Mouse (Mus musculus): Measurements from ENCODE around the gene Ccdc38. TPM values are rescaled to one million over a fixed set of nuclear protein-coding genes. Genes with fewer than 3 reads are reported as not detected.

The Ccdc38 gene
- polyA plus RNA-seq, 1 experiment from 2014 or later = 0.45 TPM

DNA sequence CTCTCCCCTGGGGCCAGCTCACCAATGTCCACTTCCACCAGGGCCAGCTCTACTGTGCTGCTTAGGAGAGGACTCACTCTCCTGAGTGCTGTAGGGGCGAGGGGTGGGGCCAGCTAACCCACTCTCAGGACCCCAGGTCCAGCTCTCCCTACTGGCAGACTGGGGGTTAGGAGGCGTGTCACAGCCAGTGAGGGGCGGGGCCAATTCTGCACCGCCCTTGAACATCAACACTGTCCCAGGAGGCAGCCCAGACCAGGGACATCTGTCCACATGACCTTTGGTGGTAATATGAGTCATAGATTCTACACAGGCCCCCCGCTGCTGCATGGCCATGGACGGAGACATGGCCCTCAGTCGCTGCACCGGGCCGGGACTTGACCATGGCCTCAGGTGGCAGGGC lies 19.4 kb downstream of the Ccdc38 start:
- ATAC-seq (replicated peaks; ENCODE audit: low FRiP score) = no peak
- no peak for DNase-seq (ENCODE audit: low spot score)
- Histone ChIP-seq H3K36me3 (ENCODE audit: control insufficient read depth, insufficient read depth, low read length) (no peaks in the 10 kb centered on the region), H3K9me3 (ENCODE audit: control insufficient read depth, low read length) (no peaks in the 10 kb centered on the region), H3K4me2 (ENCODE audit: low read depth, low read length, severe bottlenecking) (no peak overlapping the region), H3K9ac (ENCODE audit: low read length) (no peak overlapping the region), H3K4me1 (replicated peaks; ENCODE audit: control insufficient read depth, insufficient read depth, low read length) (no peaks in the 10 kb centered on the region), H3K4me3 (ENCODE audit: low read depth, low read length) (no peak overlapping the region), H3K27me3 (ENCODE audit: control insufficient read depth, insufficient read depth, low read length) (no peaks in the 10 kb centered on the region), H3K27ac (ENCODE audit: low read depth, low read length) (no peak overlapping the region)
- 60% methylated on average over 9 of the region's 9 CpGs for WGBS

DNA sequence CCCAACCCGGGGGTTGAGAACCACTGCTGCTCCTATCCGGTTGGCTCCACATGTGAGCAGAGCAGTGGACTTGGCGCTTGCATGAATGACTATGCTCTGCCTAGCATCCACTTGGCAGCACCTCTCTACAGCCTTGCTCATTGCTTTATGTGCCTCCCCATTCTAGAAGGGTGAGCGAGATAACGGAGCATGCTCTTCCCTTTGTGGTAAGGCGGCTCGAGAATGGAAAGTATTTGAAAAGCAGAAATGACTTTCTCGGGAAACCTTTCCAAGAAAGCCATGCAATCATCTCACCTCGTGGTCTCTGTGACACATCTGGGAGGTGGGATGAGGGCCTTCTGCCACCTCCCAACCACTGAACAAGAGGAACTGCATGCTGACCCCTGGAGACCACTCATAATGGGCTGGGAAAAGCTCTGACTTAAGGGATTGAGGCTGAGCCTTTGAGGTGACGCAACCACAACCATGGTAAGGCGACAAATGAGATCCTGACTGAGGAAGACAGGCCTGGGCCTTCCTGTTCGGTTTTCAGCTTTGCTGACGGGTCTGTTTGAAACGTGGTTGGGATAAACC lies 24.2 kb downstream of the Ccdc38 start:
- H3K27ac ChIP-seq (ENCODE audit: low read depth, low read length) = no peak overlapping the region
- DNase-seq (ENCODE audit: low spot score) = no peak
- 90% methylated on average over 14 of the region's 14 CpGs for WGBS

DNA sequence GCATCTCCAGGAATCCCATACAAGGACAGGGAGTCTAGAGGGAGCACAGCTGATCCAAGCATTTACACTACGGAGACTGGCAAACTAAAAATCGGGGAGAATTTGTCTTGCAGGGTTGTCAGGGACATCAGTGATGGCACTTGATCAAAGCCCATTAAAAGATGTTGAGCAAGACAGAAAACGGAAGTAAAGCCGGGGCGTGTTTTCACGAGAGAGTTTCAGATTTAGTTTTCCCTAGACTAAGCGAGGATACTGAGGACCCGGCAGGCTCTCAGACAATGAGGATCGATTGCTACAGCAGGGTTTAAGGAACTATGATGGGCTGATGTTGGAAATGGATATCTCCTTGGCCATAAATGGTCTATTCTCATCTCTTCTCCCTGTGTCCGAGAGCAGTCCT lies 26.6 kb downstream of the Ccdc38 start:
- no peak for ATAC-seq (replicated peaks; ENCODE audit: low FRiP score)

More for the DNA sequence above, 24.2 kb downstream of the Ccdc38 start:
- no peaks in the 10 kb centered on the region for H3K36me3 ChIP-seq (ENCODE audit: control insufficient read depth, insufficient read depth, low read length)
- H3K9ac ChIP-seq (ENCODE audit: low read length) = no peak overlapping the region
- no peaks in the 10 kb centered on the region for H3K4me1 ChIP-seq (replicated peaks; ENCODE audit: control insufficient read depth, insufficient read depth, low read length)
- no peak overlapping the region for H3K4me2 ChIP-seq (ENCODE audit: low read depth, low read length, severe bottlenecking)
- H3K4me3 ChIP-seq (ENCODE audit: low read depth, low read length) = no peak overlapping the region
- no peaks in the 10 kb centered on the region for H3K27me3 ChIP-seq (ENCODE audit: control insufficient read depth, insufficient read depth, low read length)
- no peaks in the 10 kb centered on the region for H3K9me3 ChIP-seq (ENCODE audit: control insufficient read depth, low read length)
- no peak for ATAC-seq (replicated peaks; ENCODE audit: low FRiP score)

DNA sequence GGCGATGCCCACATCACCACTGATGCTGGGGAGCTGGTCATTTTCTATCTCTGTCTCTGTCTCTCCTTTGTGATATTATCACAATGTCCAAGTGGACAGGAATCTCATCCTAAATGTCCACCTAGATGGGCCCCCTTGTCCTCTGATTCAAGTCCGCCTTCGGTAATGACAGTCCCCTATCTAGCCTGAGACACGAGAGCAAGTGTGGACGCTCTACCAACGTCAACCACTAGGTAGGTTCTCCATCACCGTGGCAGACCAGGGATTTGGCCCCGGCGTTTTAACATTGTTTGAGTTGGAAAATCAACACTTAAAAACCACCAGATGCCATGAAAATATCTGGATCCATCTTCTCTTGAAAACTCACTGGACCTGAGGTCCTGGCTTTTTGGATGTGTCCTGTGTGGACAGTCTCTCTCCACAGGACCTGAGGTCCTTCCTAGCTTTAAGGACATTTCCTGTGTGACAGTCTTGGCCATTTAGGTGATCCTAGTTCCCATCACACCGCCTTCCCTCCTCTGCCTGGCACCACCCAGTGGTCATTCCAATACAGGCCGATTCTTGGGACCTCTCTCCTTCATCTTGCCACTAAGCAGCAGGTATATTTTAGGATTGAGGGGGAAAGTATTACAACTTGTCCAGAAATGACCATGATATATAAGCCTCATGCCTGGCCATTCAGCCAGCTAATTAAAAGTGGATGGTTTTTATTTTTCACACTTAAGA lies 27.6 kb downstream of the Ccdc38 start:
- no peak for ATAC-seq (replicated peaks; ENCODE audit: low FRiP score)
- Histone ChIP-seq H3K4me2 (ENCODE audit: low read depth, low read length, severe bottlenecking) (no peak overlapping the region), H3K9ac (ENCODE audit: low read length) (no peak overlapping the region), H3K27ac (ENCODE audit: low read depth, low read length) (no peak overlapping the region), H3K27me3 (ENCODE audit: control insufficient read depth, insufficient read depth, low read length) (no peaks in the 10 kb centered on the region), H3K4me1 (replicated peaks; ENCODE audit: control insufficient read depth, insufficient read depth, low read length) (no peaks in the 10 kb centered on the region), H3K9me3 (ENCODE audit: control insufficient read depth, low read length) (no peaks in the 10 kb centered on the region), H3K4me3 (ENCODE audit: low read depth, low read length) (no peak overlapping the region), H3K36me3 (ENCODE audit: control insufficient read depth, insufficient read depth, low read length) (no peaks in the 10 kb centered on the region)
- DNase-seq (ENCODE audit: low spot score) = no peak
- 91% methylated on average over 11 of the region's 11 CpGs for WGBS

More for the DNA sequence above, 26.6 kb downstream of the Ccdc38 start:
- WGBS = 92% methylated on average over 10 of the region's 10 CpGs
- Histone ChIP-seq H3K4me3 (ENCODE audit: low read depth, low read length) (no peak overlapping the region), H3K27ac (ENCODE audit: low read depth, low read length) (no peak overlapping the region), H3K4me1 (replicated peaks; ENCODE audit: control insufficient read depth, insufficient read depth, low read length) (no peaks in the 10 kb centered on the region), H3K36me3 (ENCODE audit: control insufficient read depth, insufficient read depth, low read length) (no peaks in the 10 kb centered on the region), H3K4me2 (ENCODE audit: low read depth, low read length, severe bottlenecking) (no peak overlapping the region), H3K9ac (ENCODE audit: low read length) (no peak overlapping the region), H3K27me3 (ENCODE audit: control insufficient read depth, insufficient read depth, low read length) (no peaks in the 10 kb centered on the region), H3K9me3 (ENCODE audit: control insufficient read depth, low read length) (no peaks in the 10 kb centered on the region)
- no peak for DNase-seq (ENCODE audit: low spot score)

DNA sequence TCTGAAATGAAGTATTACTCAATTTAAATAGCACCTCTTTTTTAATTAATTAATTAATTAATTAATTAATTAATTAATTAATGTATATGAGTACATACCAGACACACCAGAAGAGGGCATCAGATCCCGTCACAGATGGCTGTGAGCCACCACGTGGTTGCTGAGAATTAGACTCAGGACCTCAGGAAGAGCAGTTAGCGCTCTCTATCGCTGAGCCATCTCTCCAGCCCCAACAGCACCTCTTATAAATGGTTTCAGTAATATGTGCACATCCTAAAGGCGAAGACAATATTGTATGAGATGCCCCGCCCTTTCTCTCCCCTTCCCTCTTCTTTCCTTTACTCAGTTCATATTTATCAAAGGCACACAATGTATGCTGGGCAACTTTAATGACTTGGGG lies 28.2 kb downstream of the Ccdc38 start:
- ATAC-seq (replicated peaks; ENCODE audit: low FRiP score) (no peak), DNase-seq (ENCODE audit: low spot score) (no peak)
- H3K9ac ChIP-seq (ENCODE audit: low read length) = no peak overlapping the region
- no peaks in the 10 kb centered on the region for H3K9me3 ChIP-seq (ENCODE audit: control insufficient read depth, low read length)
- WGBS = 87% methylated on average over 6 of the region's 6 CpGs
- no peak overlapping the region for H3K27ac ChIP-seq (ENCODE audit: low read depth, low read length)
- no peaks in the 10 kb centered on the region for H3K4me1 ChIP-seq (replicated peaks; ENCODE audit: control insufficient read depth, insufficient read depth, low read length)
- no peak overlapping the region for H3K4me3 ChIP-seq (ENCODE audit: low read depth, low read length)
- no peaks in the 10 kb centered on the region for H3K36me3 ChIP-seq (ENCODE audit: control insufficient read depth, insufficient read depth, low read length)
- no peak overlapping the region for H3K4me2 ChIP-seq (ENCODE audit: low read depth, low read length, severe bottlenecking)
- no peaks in the 10 kb centered on the region for H3K27me3 ChIP-seq (ENCODE audit: control insufficient read depth, insufficient read depth, low read length)

DNA sequence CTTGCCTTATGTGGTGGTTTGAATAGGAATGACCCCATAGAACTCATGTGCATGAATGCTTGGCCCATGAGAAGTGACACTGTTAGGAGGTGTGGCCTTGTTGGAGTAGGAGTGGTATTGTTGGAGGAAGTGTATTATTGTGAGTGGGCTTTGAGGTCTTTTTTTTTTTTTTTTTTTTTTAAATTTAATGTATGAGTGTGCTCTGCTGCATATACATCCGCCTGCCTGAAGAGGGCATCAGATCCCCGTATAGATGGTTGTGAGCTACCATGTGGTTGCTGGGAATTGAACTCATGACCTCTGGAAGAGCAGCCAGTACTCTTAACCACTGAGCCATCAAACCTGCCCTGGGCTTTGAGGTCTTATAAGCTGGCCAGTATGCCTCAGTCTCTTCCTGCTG lies 31.8 kb downstream of the Ccdc38 start:
- H3K4me3 ChIP-seq (ENCODE audit: low read depth, low read length) = no peak overlapping the region
- DNase-seq (ENCODE audit: low spot score) = no peak
- WGBS = 34% methylated on average over 2 of the region's 2 CpGs
- H3K36me3 ChIP-seq (ENCODE audit: control insufficient read depth, insufficient read depth, low read length) = no peaks in the 10 kb centered on the region
- H3K27ac ChIP-seq (ENCODE audit: low read depth, low read length) = no peak overlapping the region
- H3K9me3 ChIP-seq (ENCODE audit: control insufficient read depth, low read length) = no peaks in the 10 kb centered on the region
- no peaks in the 10 kb centered on the region for H3K4me1 ChIP-seq (replicated peaks; ENCODE audit: control insufficient read depth, insufficient read depth, low read length)
- ATAC-seq (replicated peaks; ENCODE audit: low FRiP score) = no peak
- H3K27me3 ChIP-seq (ENCODE audit: control insufficient read depth, insufficient read depth, low read length) = no peaks in the 10 kb centered on the region
- H3K9ac ChIP-seq (ENCODE audit: low read length) = no peak overlapping the region
- no peak overlapping the region for H3K4me2 ChIP-seq (ENCODE audit: low read depth, low read length, severe bottlenecking)

DNA sequence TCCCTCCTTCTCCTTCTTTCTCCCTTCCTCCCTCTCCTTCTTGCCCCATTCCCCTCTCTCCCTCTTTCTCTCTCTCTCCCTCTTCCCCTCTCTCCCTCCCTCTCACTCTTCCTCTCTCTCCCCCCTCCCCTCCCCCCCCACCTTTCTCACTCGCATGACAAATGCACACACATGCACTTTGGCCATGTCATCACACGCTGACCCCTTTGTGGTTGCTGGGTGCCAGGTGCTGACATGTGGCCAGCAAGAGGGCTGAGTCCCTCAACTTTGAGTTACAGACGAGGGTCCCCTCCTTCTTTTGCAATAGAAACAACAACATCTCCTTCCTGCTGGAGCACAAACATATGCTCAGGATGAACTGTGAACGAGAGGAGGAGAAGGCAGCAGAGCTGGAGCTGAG lies 34.5 kb downstream of the Ccdc38 start:
- Histone ChIP-seq H3K9me3 (ENCODE audit: control insufficient read depth, low read length) (no peaks in the 10 kb centered on the region), H3K36me3 (ENCODE audit: control insufficient read depth, insufficient read depth, low read length) (no peaks in the 10 kb centered on the region), H3K4me2 (ENCODE audit: low read depth, low read length, severe bottlenecking) (no peak overlapping the region), H3K27ac (ENCODE audit: low read depth, low read length) (no peak overlapping the region), H3K4me3 (ENCODE audit: low read depth, low read length) (no peak overlapping the region), H3K4me1 (replicated peaks; ENCODE audit: control insufficient read depth, insufficient read depth, low read length) (no peaks in the 10 kb centered on the region), H3K27me3 (ENCODE audit: control insufficient read depth, insufficient read depth, low read length) (no peaks in the 10 kb centered on the region), H3K9ac (ENCODE audit: low read length) (no peak overlapping the region)
- ATAC-seq (replicated peaks; ENCODE audit: low FRiP score) = no peak
- 74% methylated on average over 4 of the region's 4 CpGs for WGBS
- DNase-seq (ENCODE audit: low spot score) = no peak

DNA sequence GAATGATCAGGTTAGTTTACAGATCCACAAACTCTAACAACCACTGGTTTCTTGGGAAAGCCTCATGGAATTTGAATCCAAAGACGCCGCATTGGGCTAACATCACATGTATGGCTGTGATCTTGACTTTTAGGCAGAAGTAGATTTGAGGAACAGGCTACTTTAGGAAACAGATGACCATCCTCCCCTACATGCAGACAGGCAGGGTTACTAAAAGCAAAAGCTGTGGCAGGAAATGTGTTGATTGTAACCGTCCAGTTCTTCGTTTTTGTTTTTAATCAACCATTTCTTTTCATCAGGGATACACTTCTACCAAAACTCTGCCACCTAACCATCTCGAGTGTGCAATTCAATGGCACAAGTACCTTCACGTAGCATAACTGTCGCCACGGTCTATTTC lies 35.5 kb downstream of the Ccdc38 start:
- H3K4me1 ChIP-seq (replicated peaks; ENCODE audit: control insufficient read depth, insufficient read depth, low read length) = no peaks in the 10 kb centered on the region
- H3K9ac ChIP-seq (ENCODE audit: low read length) = no peak overlapping the region
- H3K36me3 ChIP-seq (ENCODE audit: control insufficient read depth, insufficient read depth, low read length) = no peaks in the 10 kb centered on the region
- no peaks in the 10 kb centered on the region for H3K27me3 ChIP-seq (ENCODE audit: control insufficient read depth, insufficient read depth, low read length)
- 91% methylated on average over 8 of the region's 8 CpGs for WGBS
- DNase-seq (ENCODE audit: low spot score) (no peak), ATAC-seq (replicated peaks; ENCODE audit: low FRiP score) (no peak)
- H3K4me2 ChIP-seq (ENCODE audit: low read depth, low read length, severe bottlenecking) = no peak overlapping the region
- H3K9me3 ChIP-seq (ENCODE audit: control insufficient read depth, low read length) = no peaks in the 10 kb centered on the region
- H3K4me3 ChIP-seq (ENCODE audit: low read depth, low read length) = no peak overlapping the region
- H3K27ac ChIP-seq (ENCODE audit: low read depth, low read length) = no peak overlapping the region

Data from forebrain, embryonic 11.5 days (tissue).